Mouse (Mus musculus): ENCODE results near the gene Zfp777. TPM values are rescaled to one million over a fixed set of nuclear protein-coding genes. Genes with fewer than 3 reads are reported as not detected.

Gene Zfp777
- polyA plus RNA-seq, 1 experiment from 2014 or later = 14.8 TPM

DNA sequence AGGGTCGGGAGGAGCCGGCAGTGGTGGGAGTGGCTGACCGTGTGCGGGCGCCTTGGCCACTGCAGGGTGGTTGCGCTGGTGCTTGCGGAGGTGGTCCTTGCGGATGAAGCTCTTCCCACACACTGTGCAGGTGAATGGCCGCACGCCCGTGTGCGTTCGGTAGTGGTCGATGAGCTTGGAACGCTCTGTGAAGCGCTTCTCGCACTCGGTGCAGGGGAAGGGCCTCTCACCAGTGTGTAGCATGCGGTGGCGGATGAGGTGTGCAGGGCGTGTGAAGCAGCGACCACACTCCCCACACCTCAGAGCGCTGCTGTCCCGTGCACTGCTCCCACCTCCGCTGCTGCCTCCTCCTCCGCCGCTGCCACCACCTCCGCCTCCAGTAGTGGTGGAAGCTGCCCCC lies 15.2 kb upstream of the Zfp777 start:
- Histone ChIP-seq H3K27me3 (no peaks in the 10 kb centered on the region), H3K36me3 (peaks cover 64% of the 10 kb centered on the region), H3K9me3 (no peaks in the 10 kb centered on the region), H3K4me1 (replicated peaks) (no peaks in the 10 kb centered on the region), H3K4me2 (no peak overlapping the region), H3K9ac (no peak overlapping the region), H3K4me3 (no peak overlapping the region), H3K27ac (replicated peaks) (no peak overlapping the region)
- no peak; the same call in 1 of the 2 replicates for ATAC-seq (ENCODE audit: low FRiP score, low read depth)
- WGBS = 92% methylated on average over 28 of the region's 28 CpGs

DNA sequence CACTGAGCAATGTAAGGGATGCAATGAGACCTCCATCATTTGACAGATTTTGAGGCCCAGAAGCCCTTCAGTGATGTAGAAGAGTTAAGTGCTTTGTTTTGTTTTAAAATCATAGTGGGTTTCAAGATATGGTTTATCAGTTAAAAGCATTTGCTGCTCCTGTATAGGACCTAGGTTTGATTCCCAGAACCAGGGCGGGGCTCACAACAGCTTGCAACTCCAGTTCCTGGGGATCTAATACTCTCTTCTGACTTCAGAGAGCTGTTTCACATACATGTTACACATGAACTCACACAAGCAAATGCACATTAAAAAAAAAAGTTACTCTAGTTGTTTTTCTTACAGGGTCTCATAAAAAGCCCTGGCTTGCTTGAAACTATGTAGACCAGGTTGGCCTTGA lies 12.2 kb upstream of the Zfp777 start:
- no peaks in the 10 kb centered on the region for H3K27me3 ChIP-seq
- H3K27ac ChIP-seq (replicated peaks) = no peak overlapping the region
- WGBS = 92% methylated on average over 1 of the region's 1 CpGs
- H3K4me1 ChIP-seq (replicated peaks) = no peaks in the 10 kb centered on the region
- no peak overlapping the region for H3K4me2 ChIP-seq
- no peaks in the 10 kb centered on the region for H3K9me3 ChIP-seq
- peaks cover 39% of the 10 kb centered on the region for H3K36me3 ChIP-seq
- no peak overlapping the region for H3K9ac ChIP-seq
- no peak for ATAC-seq (ENCODE audit: low FRiP score, low read depth)
- no peak overlapping the region for H3K4me3 ChIP-seq

DNA sequence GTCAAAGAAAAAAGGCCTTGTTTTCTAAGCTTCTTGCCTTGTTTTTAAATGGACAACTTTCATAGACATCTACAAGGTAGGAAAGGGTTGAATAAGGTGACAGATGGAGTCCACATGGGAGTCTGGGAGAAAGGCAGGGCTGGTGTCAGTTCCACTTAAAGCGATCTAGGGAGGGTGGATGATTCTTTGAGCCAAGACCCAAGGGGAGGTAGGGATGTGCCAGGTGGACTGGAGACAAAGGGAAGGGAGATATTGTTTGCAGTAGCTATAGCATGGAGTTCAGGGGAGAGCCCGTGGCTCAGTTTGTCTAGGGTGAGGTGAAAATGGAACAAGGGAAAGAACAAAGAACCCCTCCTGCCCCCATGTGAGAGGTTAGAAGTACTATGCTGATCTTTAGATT lies 11.7 kb upstream of the Zfp777 start:
- Histone ChIP-seq H3K27me3 (no peaks in the 10 kb centered on the region), H3K27ac (replicated peaks) (no peak overlapping the region)

DNA sequence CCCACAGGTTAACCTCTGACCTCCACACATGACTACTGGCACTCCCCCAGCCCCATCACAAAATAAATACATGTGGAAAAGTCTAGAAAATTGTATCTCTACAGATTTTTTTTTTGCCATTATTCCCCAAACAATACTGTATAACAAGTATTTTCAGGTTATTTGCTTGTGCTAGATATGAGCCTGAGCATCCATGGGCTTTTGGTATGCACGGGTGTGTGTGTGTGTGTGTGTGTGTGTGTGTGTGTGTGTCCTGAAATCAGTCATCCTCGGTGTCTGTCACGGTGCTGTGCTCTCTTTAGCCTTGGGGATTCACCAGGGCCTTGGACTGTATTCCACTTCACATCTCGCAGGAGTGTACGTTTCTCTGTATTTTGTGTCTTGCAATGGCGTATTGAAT lies 3.4 kb upstream of the Zfp777 start:
- no peaks in the 10 kb centered on the region for H3K36me3 ChIP-seq
- 68% methylated on average over 6 of the region's 6 CpGs for WGBS
- no peaks in the 10 kb centered on the region for H3K27me3 ChIP-seq
- ATAC-seq (ENCODE audit: low FRiP score, low read depth) = no peak
- no peak overlapping the region for H3K27ac ChIP-seq (replicated peaks)
- H3K4me1 ChIP-seq (replicated peaks) = peaks cover 16% of the 10 kb centered on the region
- H3K4me3 ChIP-seq = no peak overlapping the region
- no peak overlapping the region for H3K4me2 ChIP-seq
- no peaks in the 10 kb centered on the region for H3K9me3 ChIP-seq
- no peak overlapping the region for H3K9ac ChIP-seq

More for the DNA sequence above, 11.7 kb upstream of the Zfp777 start:
- no peak overlapping the region for H3K4me2 ChIP-seq
- H3K4me3 ChIP-seq = no peak overlapping the region
- 84% methylated on average over 2 of the region's 2 CpGs for WGBS
- no peak overlapping the region for H3K9ac ChIP-seq
- no peaks in the 10 kb centered on the region for H3K9me3 ChIP-seq
- ATAC-seq (ENCODE audit: low FRiP score, low read depth) = no peak
- no peaks in the 10 kb centered on the region for H3K4me1 ChIP-seq (replicated peaks)
- peaks cover 35% of the 10 kb centered on the region for H3K36me3 ChIP-seq

DNA sequence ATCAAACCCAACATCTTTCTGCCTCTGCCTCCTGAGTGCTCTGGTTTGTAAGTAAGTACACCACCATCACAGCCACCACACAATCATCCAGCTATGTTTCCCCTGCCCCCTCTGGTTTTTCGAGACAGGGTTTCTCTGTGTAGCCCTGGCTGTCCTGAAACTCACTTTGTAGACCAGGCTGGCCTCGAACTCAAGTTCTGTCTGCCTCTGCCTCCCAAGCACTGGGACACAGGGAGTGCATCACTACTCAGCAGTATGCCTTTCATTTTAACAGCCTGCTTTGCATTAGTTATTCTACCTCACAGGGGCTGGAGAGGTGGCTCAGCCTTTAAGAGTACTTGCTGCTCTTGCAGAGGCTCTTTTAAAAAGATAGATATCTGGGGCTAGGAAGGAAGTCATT lies 3.0 kb upstream of the Zfp777 start:
- whole genome bisulfite sequencing = 88% methylated on average over 2 of the region's 2 CpGs
- Histone ChIP-seq H3K27ac (replicated peaks) (no peak overlapping the region), H3K27me3 (no peaks in the 10 kb centered on the region), H3K36me3 (no peaks in the 10 kb centered on the region), H3K4me2 (no peak overlapping the region), H3K9ac (no peak overlapping the region), H3K4me3 (no peak overlapping the region), H3K4me1 (replicated peaks) (peaks cover 20% of the 10 kb centered on the region), H3K9me3 (no peaks in the 10 kb centered on the region)
- ATAC-seq (ENCODE audit: low FRiP score, low read depth) = no peak

DNA sequence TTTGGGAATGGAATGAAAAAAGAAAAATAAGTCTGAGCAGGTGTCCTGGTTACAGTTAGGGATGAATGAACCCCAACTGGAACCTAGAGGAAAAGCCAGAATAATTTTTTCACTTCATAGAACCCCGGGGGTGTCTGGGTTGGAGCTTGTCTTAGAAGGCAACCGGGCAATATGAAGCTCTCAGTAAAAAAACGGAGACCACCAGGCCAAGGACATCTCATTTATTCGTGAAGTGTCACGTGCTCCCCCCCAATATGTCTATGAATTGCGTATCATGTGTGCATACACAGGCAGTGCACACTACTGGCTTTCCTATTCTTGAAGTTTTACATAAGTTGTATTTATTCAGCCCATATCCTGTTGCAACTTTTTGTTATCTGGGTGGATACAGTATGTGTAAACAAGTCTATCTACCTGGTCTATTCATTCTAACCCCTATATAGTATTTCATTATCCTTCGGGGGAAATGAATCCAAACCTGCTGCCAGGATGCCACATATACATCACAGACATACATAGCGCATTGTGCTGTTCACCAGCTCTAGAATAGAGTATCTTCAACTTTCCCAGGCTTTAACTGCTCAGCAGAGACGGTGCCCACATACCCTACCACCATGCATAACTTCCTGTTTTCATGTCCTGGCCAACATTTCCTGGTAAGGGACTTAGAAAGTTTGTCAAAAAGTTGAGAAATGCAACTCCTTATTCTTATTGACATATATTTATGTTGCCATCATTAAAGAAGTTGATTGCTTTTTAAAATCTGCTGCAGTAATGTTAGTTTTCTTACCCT lies 758 bp upstream of the Zfp777 start:
- no peak for ATAC-seq (ENCODE audit: low FRiP score, low read depth)
- peak overlapping the region; percentile 78 for H3K4me3 ChIP-seq
- no peaks in the 10 kb centered on the region for H3K27me3 ChIP-seq
- peaks cover 28% of the 10 kb centered on the region for H3K4me1 ChIP-seq (replicated peaks)
- H3K27ac ChIP-seq (replicated peaks) = peak overlapping the region; percentile 92
- H3K36me3 ChIP-seq = no peaks in the 10 kb centered on the region; the same call in 1 of the 2 replicates
- H3K9me3 ChIP-seq = no peaks in the 10 kb centered on the region
- H3K4me2 ChIP-seq = peak overlapping the region; percentile 77
- H3K9ac ChIP-seq = peak overlapping the region; percentile 81
- WGBS = 49% methylated on average over 9 of the region's 9 CpGs

DNA sequence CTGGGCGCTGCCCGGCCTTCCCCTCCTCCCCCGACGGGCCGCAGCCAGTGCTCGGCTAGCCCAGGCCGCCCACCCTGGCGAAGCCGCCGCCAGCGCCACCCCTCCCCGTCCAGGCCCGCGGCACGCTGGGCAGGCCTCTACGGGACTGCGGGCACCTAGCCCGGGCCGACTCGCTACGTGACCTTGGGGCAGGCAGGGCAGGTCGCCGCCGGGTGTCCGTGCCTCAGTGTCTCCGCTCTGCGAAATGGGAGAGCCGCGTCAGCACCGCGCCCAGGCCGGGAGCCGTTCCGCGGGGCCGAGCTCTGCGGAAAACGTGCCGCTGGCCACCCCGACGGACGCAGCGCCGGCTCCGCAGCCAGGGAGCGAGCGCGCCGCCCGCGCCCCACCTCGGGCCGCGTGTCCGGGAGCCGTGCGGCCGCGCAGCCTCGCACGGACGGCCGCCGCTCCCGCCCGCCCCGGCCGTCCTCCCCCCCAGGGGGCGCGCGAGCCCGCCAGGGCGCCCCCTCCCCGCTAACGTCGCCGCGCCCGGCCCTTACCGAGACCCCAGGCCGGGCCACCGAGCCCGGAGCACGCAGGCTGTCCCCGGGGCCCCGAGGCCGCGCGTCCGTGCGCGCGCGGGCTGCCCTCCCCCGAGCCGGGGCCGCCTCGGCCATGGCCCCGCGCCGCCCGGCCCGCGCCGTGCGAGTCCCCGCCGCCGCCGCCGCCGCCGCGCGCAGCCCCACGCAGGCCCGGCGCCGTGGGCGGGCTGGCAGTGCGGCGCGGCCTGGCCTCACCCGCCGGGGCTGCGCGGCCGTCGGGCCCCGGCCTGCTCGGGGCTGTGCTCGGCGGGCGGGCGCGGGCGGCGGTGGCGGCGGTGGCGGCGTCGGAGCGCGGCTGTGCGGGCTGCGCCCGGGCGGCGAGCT lies 1.0 kb downstream of the Zfp777 start:
- under 1% methylated on average over 78 of the region's 150 CpGs for WGBS
- Histone ChIP-seq H3K9ac (peak overlapping the region; percentile 81), H3K4me1 (replicated peaks) (peaks cover 28% of the 10 kb centered on the region), H3K27ac (replicated peaks) (peak overlapping the region; percentile 92), H3K9me3 (no peaks in the 10 kb centered on the region), H3K4me3 (peak overlapping the region; percentile 78), H3K4me2 (peak overlapping the region; percentile 77), H3K36me3 (peaks cover 18% of the 10 kb centered on the region), H3K27me3 (no peaks in the 10 kb centered on the region)
- peak; percentile 71 for ATAC-seq (ENCODE audit: low FRiP score, low read depth)

DNA sequence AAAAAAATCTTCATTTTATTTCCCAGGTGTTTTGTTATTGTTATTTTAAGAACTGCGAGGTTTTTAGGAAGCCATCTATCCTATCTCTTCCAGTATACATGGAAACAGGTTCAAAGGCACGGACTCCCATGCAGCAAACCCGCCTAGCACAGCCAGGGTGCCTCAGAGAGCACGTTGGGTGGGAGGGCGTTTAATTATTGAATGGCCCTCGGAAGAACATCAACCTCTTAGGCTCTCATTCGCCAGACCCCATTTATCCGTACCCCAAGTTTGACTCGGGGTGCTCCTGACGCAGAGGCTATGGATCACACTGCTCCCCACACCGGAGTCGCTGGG lies 1.6 kb downstream of the Zfp777 start:
- no peaks in the 10 kb centered on the region for H3K27me3 ChIP-seq
- H3K4me2 ChIP-seq = peak overlapping the region; percentile 77
- H3K9ac ChIP-seq = peak overlapping the region; percentile 81
- WGBS = 7% methylated on average over 12 of the region's 12 CpGs
- peak; percentile 3; the same call in 1 of the 2 replicates for ATAC-seq (ENCODE audit: low FRiP score, low read depth)
- H3K4me1 ChIP-seq (replicated peaks) = peaks cover 28% of the 10 kb centered on the region
- H3K9me3 ChIP-seq = no peaks in the 10 kb centered on the region
- H3K4me3 ChIP-seq = peak overlapping the region; percentile 78
- H3K27ac ChIP-seq (replicated peaks) = peak overlapping the region; percentile 84
- peaks cover 22% of the 10 kb centered on the region for H3K36me3 ChIP-seq

DNA sequence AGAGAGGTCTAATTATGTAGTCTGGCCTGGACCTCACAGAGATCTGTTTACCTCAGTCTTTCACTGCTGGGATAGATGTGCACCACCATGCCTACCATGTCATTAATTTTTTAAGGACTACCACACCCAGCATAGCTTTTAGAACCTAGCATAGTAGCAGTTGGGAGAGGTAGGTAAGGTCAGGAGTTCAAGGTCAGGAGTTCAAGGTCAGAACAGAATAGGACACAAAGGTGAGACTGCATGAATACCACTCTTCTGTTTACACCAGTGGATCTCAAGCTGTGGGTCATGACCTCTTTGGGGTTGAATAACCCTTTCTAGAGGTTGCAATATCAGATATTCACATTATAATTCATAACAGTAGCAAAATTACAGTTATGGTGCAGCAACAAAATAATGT lies 16.1 kb downstream of the Zfp777 start:
- peaks cover 81% of the 10 kb centered on the region for H3K36me3 ChIP-seq
- H3K9ac ChIP-seq = no peak overlapping the region
- H3K4me3 ChIP-seq = no peak overlapping the region
- no peaks in the 10 kb centered on the region for H3K4me1 ChIP-seq (replicated peaks)
- H3K27ac ChIP-seq (replicated peaks) = no peak overlapping the region
- no peak for ATAC-seq (ENCODE audit: low FRiP score, low read depth)
- H3K9me3 ChIP-seq = no peaks in the 10 kb centered on the region
- no peak overlapping the region for H3K4me2 ChIP-seq
- H3K27me3 ChIP-seq = no peaks in the 10 kb centered on the region

DNA sequence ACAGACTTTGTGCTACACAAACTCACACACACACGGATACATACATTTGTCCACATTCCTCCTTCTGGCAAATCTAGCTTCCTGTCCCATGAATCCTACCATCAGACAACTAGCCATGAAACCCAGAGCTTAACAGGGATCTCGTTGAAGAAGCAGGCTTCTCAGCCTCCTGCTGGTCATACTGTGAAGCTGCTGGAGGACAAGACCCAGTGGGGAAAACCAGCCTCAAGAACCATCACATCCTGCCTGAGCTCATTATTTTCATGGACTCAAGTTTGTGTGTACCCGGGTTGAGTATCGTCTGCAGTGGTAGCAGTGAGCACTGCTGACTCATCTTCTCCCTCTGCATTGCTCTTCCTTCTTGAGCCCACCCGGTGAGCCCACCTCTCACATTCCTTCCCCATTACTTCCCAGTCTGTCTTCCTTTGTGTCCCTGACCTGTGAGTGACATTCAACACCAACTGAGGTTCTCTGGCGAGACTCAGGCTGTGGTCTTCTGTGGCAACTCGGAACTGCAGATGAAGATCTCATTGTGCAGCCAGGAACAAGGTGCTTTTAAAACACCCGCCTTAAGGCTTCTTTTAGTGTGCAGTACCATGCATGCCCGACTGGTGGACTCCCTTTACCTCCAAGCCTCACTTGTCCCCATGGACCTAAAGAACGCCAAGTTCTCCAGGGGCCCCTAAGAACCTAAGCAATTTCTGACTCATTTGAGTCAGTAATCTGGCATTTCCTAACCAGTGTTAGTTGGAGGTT lies 22.6 kb downstream of the Zfp777 start:
- Histone ChIP-seq H3K4me3 (no peak overlapping the region), H3K4me2 (no peak overlapping the region), H3K4me1 (replicated peaks) (no peaks in the 10 kb centered on the region), H3K9me3 (peaks cover 21% of the 10 kb centered on the region), H3K27ac (replicated peaks) (no peak overlapping the region), H3K27me3 (no peaks in the 10 kb centered on the region), H3K9ac (no peak overlapping the region), H3K36me3 (peaks cover 75% of the 10 kb centered on the region)
- WGBS = 83% methylated on average over 10 of the region's 10 CpGs
- ATAC-seq (ENCODE audit: low FRiP score, low read depth) = no peak

DNA sequence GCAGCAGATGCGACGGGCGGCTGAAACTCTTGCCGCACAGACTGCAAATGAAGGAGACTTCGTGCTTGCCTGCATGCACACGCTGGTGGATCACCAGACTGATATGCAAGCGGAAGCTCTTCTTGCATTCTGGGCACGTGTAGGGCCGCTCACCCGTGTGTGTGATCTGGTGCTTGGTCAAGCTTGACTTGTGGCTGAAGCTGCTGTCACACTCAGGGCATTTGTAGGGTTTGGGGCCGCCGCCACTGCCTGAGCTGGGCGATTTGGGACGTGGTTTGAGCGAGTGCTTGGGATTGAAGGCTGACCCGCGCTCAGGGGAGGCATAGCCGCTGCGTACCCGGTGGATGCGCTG lies 23.7 kb downstream of the Zfp777 start:
- H3K4me1 ChIP-seq (replicated peaks) = 0 out of 2 replicates have a peak, but pooled peaks cover 5% of the 10 kb centered on the region
- no peak overlapping the region for H3K27ac ChIP-seq (replicated peaks)
- peaks cover 21% of the 10 kb centered on the region for H3K9me3 ChIP-seq
- WGBS = 64% methylated on average over 21 of the region's 21 CpGs
- no peak overlapping the region for H3K4me2 ChIP-seq
- peaks cover 67% of the 10 kb centered on the region for H3K36me3 ChIP-seq
- H3K9ac ChIP-seq = no peak overlapping the region
- no peak overlapping the region for H3K4me3 ChIP-seq
- H3K27me3 ChIP-seq = no peaks in the 10 kb centered on the region
- ATAC-seq (ENCODE audit: low FRiP score, low read depth) = peak; percentile 25; the same call in 1 of the 2 replicates
